In genomic region chr13:24646324-24646723, GRCm38 (mm10) we compare ENCODE assay signal across 30 mouse cellular contexts.
A peak's percentile ranks its signal among the peaks of the same experiment; 100 is the strongest.
DNase-seq lines count a peak whose midpoint lies in the region; ATAC-seq and TF ChIP-seq lines count a peak whose summit lies in the region.
"Had no signal": no experiment of that assay in that cellular context is flagged by ENCODE, and none has a peak within 500 bp of the region (broad histone marks: within the 10 kb centered on the region; RNA-seq: fewer than 3 reads in every experiment).

No protein-coding gene starts in this region.

- 88% methylated on average over 3 of the region's 3 CpGs for WGBS in hindbrain, embryonic 14.5 days
- 90% methylated on average over 3 of the region's 3 CpGs for WGBS in heart, adult 2 months
- WGBS in forebrain, embryonic 10.5 days, result 80% methylated on average over 3 of the region's 3 CpGs
- 79% methylated on average over 3 of the region's 3 CpGs for WGBS in intestine, postnatal 0 days

- peaks cover 12% of the 10 kb centered on the region for H3K4me1 ChIP-seq in embryonic fibroblast, embryonic 13.5 days (ENCODE audit: control insufficient read depth, insufficient read depth, low read length)
- H3K4me1 ChIP-seq in megakaryocyte, embryonic 14.5 days, result peaks cover 99% of the 10 kb centered on the region
- H3K4me1 ChIP-seq in hindbrain, embryonic 14.5 days (replicated peaks; ENCODE audit: control insufficient read depth, insufficient read depth, low read length), result peaks cover 20% of the 10 kb centered on the region; the same call in 1 of the 2 replicates
- peaks cover 6% of the 10 kb centered on the region for H3K4me1 ChIP-seq in heart, adult 2 months (ENCODE audit: control insufficient read depth, insufficient read depth, low read length)
- peaks cover 19% of the 10 kb centered on the region for H3K4me1 ChIP-seq in forebrain, embryonic 10.5 days
- no peaks in the 10 kb centered on the region for H3K4me1 ChIP-seq in intestine, postnatal 0 days (replicated peaks; ENCODE audit: control insufficient read depth, insufficient read depth, low read length)
- H3K4me1 ChIP-seq: embryonic facial prominence, embryonic 12.5 days had no signal

- H3K27ac ChIP-seq in embryonic fibroblast, embryonic 13.5 days (ENCODE audit: insufficient read depth, low read length), result peak overlapping the region; percentile 37; the same call in 1 of the 2 replicates
- H3K27ac ChIP-seq in hindbrain, embryonic 14.5 days, result no peak overlapping the region
- no peak overlapping the region for H3K27ac ChIP-seq in heart, adult 2 months
- no peak overlapping the region for H3K27ac ChIP-seq in forebrain, embryonic 10.5 days
- H3K27ac ChIP-seq in intestine, postnatal 0 days (ENCODE audit: low read depth, low read length), result no peak overlapping the region
- H3K27ac ChIP-seq: embryonic facial prominence, embryonic 12.5 days; embryonic facial prominence, embryonic 15.5 days; forebrain, embryonic 13.5 days; hindbrain, embryonic 10.5 days; hindbrain, embryonic 13.5 days; hindbrain, postnatal 0 days had no signal

- DNase-seq in 3T3-L1 (ENCODE audit: low read depth, low spot score), result peak; percentile 79
- DNase-seq in hindbrain, embryonic 14.5 days (ENCODE audit: low spot score), result no peak
- no peak for DNase-seq in heart, adult 2 months
- no peak for DNase-seq in forebrain, embryonic 10.5 days (ENCODE audit: extremely low spot score, low spot score)
- DNase-seq: adrenal gland, adult 8-10 months; adrenal gland, postnatal 25 days; cerebellum, adult 11-12 months; cerebellum, adult 8-10 months; cerebellum, postnatal 10 days; gastrocnemius, postnatal 14 days; heart, postnatal 36 days; kidney, adult 2 months had no signal

- no peak for TF ChIP-seq CTCF in C2C12 (IDR thresholded peaks at IDR 0.05; ENCODE audit: control insufficient read depth, insufficient read depth, insufficient read length)
- TF ChIP-seq CTCF in embryonic fibroblast, embryonic 13.5 days (IDR thresholded peaks at IDR 0.05; ENCODE audit: borderline replicate concordance, insufficient read depth, low read length), result no peak
- TF ChIP-seq CTCF in heart, adult 2 months (IDR thresholded peaks at IDR 0.05), result no peak
- TF ChIP-seq CTCF in intestine, postnatal 0 days (IDR thresholded peaks at IDR 0.05; ENCODE audit: low read depth), result no peak

- H3ac ChIP-seq in C2C12 (ENCODE audit: control insufficient read depth, insufficient read length, low read depth), result no peak overlapping the region

- intact Hi-C loops in heart, adult 2 months (cut with DNase I), result no loop called here

- TF ChIP-seq POLR2A in embryonic fibroblast, embryonic 13.5 days (IDR thresholded peaks at IDR 0.05; ENCODE audit: low read depth, low read length), result no peak
- no peak for TF ChIP-seq POLR2A in heart, adult 2 months (IDR thresholded peaks at IDR 0.05; ENCODE audit: insufficient read depth, low read depth, low read length)

- no peak overlapping the region for H3K4me3 ChIP-seq in C2C12 (ENCODE audit: insufficient read depth, poor library complexity, severe bottlenecking)
- H3K4me3 ChIP-seq in embryonic fibroblast, embryonic 13.5 days (ENCODE audit: insufficient read depth, low read length), result no peak overlapping the region
- peak overlapping the region; percentile 44 for H3K4me3 ChIP-seq in megakaryocyte, embryonic 14.5 days (replicated peaks)
- no peak overlapping the region for H3K4me3 ChIP-seq in hindbrain, embryonic 14.5 days (replicated peaks; ENCODE audit: low read length)
- H3K4me3 ChIP-seq in heart, adult 2 months, result no peak overlapping the region
- H3K4me3 ChIP-seq in forebrain, embryonic 10.5 days, result no peak overlapping the region
- no peak overlapping the region for H3K4me3 ChIP-seq in intestine, postnatal 0 days (ENCODE audit: low read depth, low read length)
- H3K4me3 ChIP-seq: embryonic facial prominence, embryonic 12.5 days; embryonic facial prominence, embryonic 15.5 days; erythroblast, embryonic 14.5 days; forebrain, embryonic 13.5 days; hindbrain, embryonic 10.5 days; hindbrain, embryonic 13.5 days had no signal

- H3K27me3 ChIP-seq in C2C12 (ENCODE audit: control insufficient read depth, insufficient read depth, insufficient read length), result no peaks in the 10 kb centered on the region
- H3K27me3 ChIP-seq in megakaryocyte, embryonic 14.5 days (replicated peaks), result no peaks in the 10 kb centered on the region
- no peaks in the 10 kb centered on the region for H3K27me3 ChIP-seq in hindbrain, embryonic 14.5 days (ENCODE audit: control insufficient read depth, insufficient read depth, low read length)
- H3K27me3 ChIP-seq in heart, adult 2 months (ENCODE audit: control insufficient read depth, insufficient read depth, low read length), result no peaks in the 10 kb centered on the region
- H3K27me3 ChIP-seq in forebrain, embryonic 10.5 days (ENCODE audit: poor library complexity, severe bottlenecking), result peaks cover 14% of the 10 kb centered on the region; the same call in 1 of the 2 replicates
- H3K27me3 ChIP-seq in intestine, postnatal 0 days (replicated peaks; ENCODE audit: control insufficient read depth, insufficient read depth, low read length), result no peaks in the 10 kb centered on the region
- H3K27me3 ChIP-seq: CH12.LX; embryonic facial prominence, embryonic 12.5 days; embryonic facial prominence, embryonic 15.5 days; forebrain, embryonic 13.5 days; hindbrain, embryonic 13.5 days had no signal

- no peaks in the 10 kb centered on the region for H3K9me3 ChIP-seq in megakaryocyte, embryonic 14.5 days
- no peaks in the 10 kb centered on the region for H3K9me3 ChIP-seq in hindbrain, embryonic 14.5 days (ENCODE audit: control insufficient read depth, low read length)
- no peaks in the 10 kb centered on the region for H3K9me3 ChIP-seq in forebrain, embryonic 10.5 days
- H3K9me3 ChIP-seq in intestine, postnatal 0 days (ENCODE audit: control insufficient read depth), result no peaks in the 10 kb centered on the region
- H3K9me3 ChIP-seq: embryonic facial prominence, embryonic 12.5 days; embryonic facial prominence, embryonic 15.5 days; forebrain, embryonic 13.5 days; G1E; hindbrain, embryonic 10.5 days; hindbrain, embryonic 13.5 days had no signal

- H3K4me2 ChIP-seq in hindbrain, embryonic 14.5 days (replicated peaks), result no peak overlapping the region
- no peak overlapping the region for H3K4me2 ChIP-seq in intestine, postnatal 0 days (replicated peaks; ENCODE audit: low read depth)
- H3K4me2 ChIP-seq: embryonic facial prominence, embryonic 12.5 days; embryonic facial prominence, embryonic 15.5 days; forebrain, embryonic 13.5 days; heart, embryonic 11.5 days; hindbrain, embryonic 13.5 days had no signal

- H3K79me2 ChIP-seq in C2C12 (ENCODE audit: control insufficient read depth, insufficient read depth), result no peaks in the 10 kb centered on the region
- no peaks in the 10 kb centered on the region for H3K79me2 ChIP-seq in heart, adult 2 months (replicated peaks; ENCODE audit: control insufficient read depth, insufficient read depth, low read length)

- H3K79me3 ChIP-seq in C2C12 (ENCODE audit: low read depth), result no peaks in the 10 kb centered on the region

- no peak for TF ChIP-seq EP300 in heart, adult 2 months (IDR thresholded peaks at IDR 0.05; ENCODE audit: insufficient read depth, low read depth, low read length)

- no peak overlapping the region for H3K9ac ChIP-seq in hindbrain, embryonic 14.5 days
- H3K9ac ChIP-seq in heart, adult 2 months (ENCODE audit: low read depth, low read length), result no peak overlapping the region
- no peak overlapping the region for H3K9ac ChIP-seq in intestine, postnatal 0 days (ENCODE audit: low read depth, low read length)
- H3K9ac ChIP-seq: embryonic facial prominence, embryonic 12.5 days; embryonic facial prominence, embryonic 15.5 days; forebrain, embryonic 13.5 days; hindbrain, embryonic 13.5 days had no signal

- ATAC-seq in hindbrain, embryonic 14.5 days (ENCODE audit: low FRiP score), result no peak
- no peak for ATAC-seq in intestine, postnatal 0 days
- ATAC-seq: activated CD4-positive, CD25-positive, alpha-beta regulatory T cell, adult 4 months; forebrain, embryonic 13.5 days; forebrain, embryonic 16.5 days; hindbrain, postnatal 0 days; inflammation-experienced regulatory T-cells, adult 6 months; intestine, embryonic 16.5 days had no signal

- H3K36me3 ChIP-seq in C2C12 (ENCODE audit: control insufficient read depth, insufficient read depth), result no peaks in the 10 kb centered on the region
- H3K36me3 ChIP-seq in megakaryocyte, embryonic 14.5 days (replicated peaks; ENCODE audit: low read length), result peaks cover 93% of the 10 kb centered on the region
- no peaks in the 10 kb centered on the region for H3K36me3 ChIP-seq in hindbrain, embryonic 14.5 days (replicated peaks; ENCODE audit: control insufficient read depth, insufficient read depth)
- no peaks in the 10 kb centered on the region for H3K36me3 ChIP-seq in heart, adult 2 months (ENCODE audit: control insufficient read depth, insufficient read depth, low read length)
- H3K36me3 ChIP-seq in forebrain, embryonic 10.5 days (replicated peaks), result no peaks in the 10 kb centered on the region
- no peaks in the 10 kb centered on the region for H3K36me3 ChIP-seq in intestine, postnatal 0 days (ENCODE audit: control insufficient read depth, insufficient read depth)
- H3K36me3 ChIP-seq: embryonic facial prominence, embryonic 12.5 days; embryonic facial prominence, embryonic 15.5 days; G1E; hindbrain, embryonic 10.5 days; hindbrain, embryonic 13.5 days had no signal

TF ChIP-seq in C2C12, 6 proteins besides CTCF, POLR2A, EP300 and RAD21:
- TF ChIP-seq CEBPB (IDR thresholded peaks at IDR 0.05; ENCODE audit: low read depth) (peak; percentile 39), FOSL1 (IDR thresholded peaks at IDR 0.05; ENCODE audit: insufficient read depth, low read length, poor library complexity, severe bottlenecking) (peak; percentile 20), MYOD1 (IDR thresholded peaks at IDR 0.05; ENCODE audit: control insufficient read depth, insufficient read length, low read depth) (peak; percentile 71), MYOG (IDR thresholded peaks at IDR 0.05; ENCODE audit: control insufficient read depth, extremely low read depth, insufficient read length) (no peak), USF1 (IDR thresholded peaks at IDR 0.05; ENCODE audit: low read depth) (no peak), MAX (IDR thresholded peaks at IDR 0.05) (no peak)
